Mouse (Mus musculus) neural tube, postnatal 0 days (tissue): ENCODE results near the gene Rpl36a. TPM values are rescaled to one million over a fixed set of nuclear protein-coding genes. Genes with fewer than 3 reads are reported as not detected.

Experiments
- polyA plus RNA-seq: library from polyadenylated mRNA; unstranded; fragments of >200 nt; fragmentation: Nextera tagmentation; extraction: Ambion mirVana; gene quantifications from 2 replicates; pipeline ENCODE4 v1.2.1, GENCODE M21; 2015

The Rpl36a gene
- 176 and 210 TPM in 2 replicates for polyA plus RNA-seq

DNA sequence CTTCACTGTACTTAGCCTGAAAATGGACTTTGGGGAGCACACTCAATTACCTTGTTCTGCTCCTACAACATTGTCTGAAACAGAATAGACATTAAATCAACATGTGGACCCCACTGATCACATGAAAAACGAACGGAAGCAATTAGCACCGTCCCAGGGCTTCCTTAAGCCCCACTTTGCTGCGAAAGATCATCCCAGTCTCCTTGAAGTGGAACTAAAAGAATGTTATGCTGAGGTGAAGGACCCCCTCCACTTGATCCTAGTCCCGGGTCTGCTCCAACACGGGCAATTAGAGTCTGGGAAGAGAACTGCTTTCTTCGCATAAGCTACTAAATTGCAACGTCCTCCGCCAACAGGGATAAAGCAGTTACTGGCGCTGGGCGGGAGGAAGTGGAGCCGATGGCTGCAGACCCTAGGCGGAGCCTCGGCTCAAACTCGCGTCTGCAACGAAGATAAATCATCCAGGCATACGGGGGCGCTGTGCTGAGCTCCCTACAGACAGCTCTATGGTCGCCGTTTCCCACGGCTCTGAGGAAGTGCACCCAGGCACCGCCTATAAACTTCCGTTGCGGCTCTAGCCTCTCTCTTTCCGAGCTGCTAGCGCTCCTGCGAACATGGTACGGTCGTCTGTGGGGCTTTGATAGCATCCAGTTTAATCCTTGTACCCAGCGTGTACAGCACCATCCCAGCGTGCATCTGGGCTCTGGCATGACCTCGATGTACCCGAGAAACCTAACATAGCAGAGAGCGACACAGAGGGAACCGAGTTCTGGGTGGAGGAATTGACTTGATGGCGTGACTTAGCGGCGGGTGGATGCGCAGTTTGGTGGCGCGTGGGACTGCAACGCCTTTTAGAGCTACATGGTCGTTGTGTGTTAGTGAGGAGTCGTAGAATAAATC is at the start of gene Rpl36a:
TSS of gene Rpl36a (plus strand) at position 552 of the 900 bp plus-strand sequence.

DNA sequence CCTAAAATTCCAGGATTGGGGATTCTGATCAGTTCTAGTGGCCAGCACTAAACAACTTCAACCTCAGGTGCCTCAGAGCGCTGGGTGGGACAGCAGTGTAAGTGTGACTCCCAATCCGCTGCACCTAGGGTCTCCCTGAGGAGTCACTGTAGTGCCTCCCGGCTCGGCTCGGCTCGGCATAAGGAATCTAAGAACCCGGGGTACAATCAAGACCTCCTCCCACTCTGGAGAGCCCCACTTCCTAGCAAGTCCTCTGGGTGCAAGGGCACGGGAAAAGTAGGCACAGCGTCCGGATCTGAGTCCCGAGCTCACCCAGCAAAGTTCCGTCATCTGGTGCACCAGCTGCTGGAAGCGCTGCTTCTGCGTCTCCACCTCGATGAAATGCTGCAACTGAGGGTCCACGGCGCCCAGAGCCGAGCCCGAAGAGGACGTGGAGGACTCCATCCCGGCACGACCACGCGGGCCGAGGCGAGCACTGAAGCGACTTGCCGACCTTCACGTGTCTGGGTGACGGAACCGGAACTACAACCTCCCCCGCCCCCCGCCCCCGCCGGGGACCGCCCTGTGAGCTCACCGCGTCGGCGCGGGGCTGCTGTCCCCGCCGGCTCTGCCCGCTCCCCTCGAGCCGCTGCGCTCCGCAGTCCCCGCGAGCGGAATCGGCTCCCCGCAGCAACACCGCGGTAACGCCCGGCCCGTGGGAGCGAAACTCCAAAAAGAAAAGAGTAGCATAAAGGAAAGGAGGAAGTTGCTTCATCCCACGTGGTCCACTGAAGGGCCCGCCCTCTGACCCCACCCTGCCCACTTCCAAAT is 44.1 kb upstream of the Rpl36a start, which contains the start of gene Timm8a1:
TSS of gene Timm8a1 (minus strand) at position 721 of the 810 bp plus-strand sequence.

DNA sequence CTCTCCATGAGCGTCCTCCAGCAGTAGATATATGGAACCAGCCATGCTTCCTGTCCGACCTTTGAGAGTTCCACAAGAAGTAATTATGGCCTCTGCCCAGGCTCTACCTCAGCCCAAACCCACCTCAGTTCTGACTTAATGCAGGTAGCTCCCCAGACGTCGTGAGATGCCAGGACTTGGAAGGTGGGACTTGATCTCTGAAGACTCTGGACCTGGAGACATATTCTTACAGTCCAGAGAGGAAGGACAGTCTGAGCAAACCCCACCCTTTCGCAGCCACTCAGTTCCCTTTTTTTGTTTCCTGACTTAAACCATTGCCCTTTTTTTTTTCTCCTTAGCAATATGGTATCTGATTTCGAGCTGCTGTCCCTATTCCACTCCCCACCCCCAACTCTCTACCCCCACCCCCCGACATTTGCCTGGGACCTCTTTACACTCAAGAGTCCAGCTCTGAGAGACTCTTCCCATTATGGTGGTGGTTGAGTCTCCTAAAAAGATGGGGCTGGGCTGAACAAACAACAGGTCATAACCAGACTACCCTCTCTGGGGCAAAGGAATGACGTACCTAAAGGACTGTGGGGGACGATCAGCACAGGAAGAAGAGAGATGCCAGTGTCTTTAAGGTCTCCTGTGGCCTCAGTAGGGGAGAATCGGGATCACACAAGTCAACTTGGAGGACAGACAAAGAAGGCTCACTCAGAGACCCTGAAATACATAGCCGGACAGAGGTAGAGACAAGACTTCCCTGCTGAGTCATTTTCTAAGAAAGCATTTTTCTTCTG is 2.4 kb upstream of the Rpl36a start, which contains the start of gene Btk:
TSS of gene Btk (minus strand) at position 683 of the 782 bp plus-strand sequence.

DNA sequence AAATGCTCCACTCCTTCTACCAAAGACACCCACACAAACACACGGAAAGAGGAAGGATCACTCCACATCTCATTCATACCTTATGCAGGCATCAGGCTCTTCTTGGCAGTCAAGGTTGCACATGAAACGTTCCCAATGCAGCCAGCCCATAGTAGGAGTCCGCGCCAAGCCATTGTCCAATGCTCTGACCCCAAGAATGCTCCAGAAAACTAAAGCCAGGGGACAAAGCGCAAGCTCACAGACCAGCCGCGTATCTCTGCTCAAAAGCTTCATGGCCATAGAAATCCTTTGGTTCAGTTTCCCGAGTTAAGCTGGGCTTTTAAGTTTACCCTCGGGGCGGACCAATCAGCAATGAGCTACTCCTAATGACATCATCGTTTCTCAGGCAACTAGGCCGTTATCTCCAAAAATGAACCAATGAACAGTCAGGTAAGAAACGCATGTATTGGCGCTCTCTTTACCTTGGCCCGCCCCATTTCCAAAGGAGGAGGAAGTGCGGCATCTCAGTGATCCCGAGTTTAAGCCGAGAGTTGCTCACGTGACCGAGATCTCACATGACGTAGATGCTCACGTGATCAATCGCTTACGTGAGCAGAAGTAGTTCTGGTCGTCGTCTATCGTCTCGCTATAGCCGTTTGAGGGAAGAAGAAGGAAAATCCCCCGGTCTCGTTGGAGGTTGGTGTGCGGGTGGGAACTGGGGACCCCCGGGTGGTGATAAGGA is 15.4 kb downstream of the Rpl36a start, which contains the start of the genes Gla and Hnrnph2:
TSS of gene Gla (minus strand) at position 467 of the 721 bp plus-strand sequence.
TSS of gene Hnrnph2 (plus strand) at position 521 of the 721 bp plus-strand sequence.

Other genes with a start within 250 kb of the Rpl36a start
- gene Drp2, start 181.1 kb upstream of the Rpl36a start, polyA plus RNA-seq: 8.6 and 11.6 TPM in 2 replicates
- 0.18 and 0.31 TPM in 2 replicates for gene Taf7l, start 109.2 kb upstream of the Rpl36a start, polyA plus RNA-seq
- gene Timm8a1, start 43.8 kb upstream of the Rpl36a start, polyA plus RNA-seq: 47.2 and 47.5 TPM in 2 replicates
- 0.80 and 0.87 TPM in 2 replicates for gene Btk, start 2.1 kb upstream of the Rpl36a start, polyA plus RNA-seq
- gene Gla, start 15.5 kb downstream of the Rpl36a start, polyA plus RNA-seq: 5.8 and 7.9 TPM in 2 replicates
- 94.8 and 109 TPM in 2 replicates for gene Hnrnph2, start 15.5 kb downstream of the Rpl36a start, polyA plus RNA-seq
- 4.2 and 4.6 TPM in 2 replicates for gene Armcx4, start 100.9 kb downstream of the Rpl36a start, polyA plus RNA-seq
- 90.8 and 97.2 TPM in 2 replicates for gene Armcx1, start 132.3 kb downstream of the Rpl36a start, polyA plus RNA-seq
- gene Armcx6, start 165.8 kb downstream of the Rpl36a start, polyA plus RNA-seq: 47.0 and 50.1 TPM in 2 replicates
- gene Armcx3, start 170.9 kb downstream of the Rpl36a start, polyA plus RNA-seq: 91.3 and 99.9 TPM in 2 replicates
- gene Armcx2, start 223.6 kb downstream of the Rpl36a start, polyA plus RNA-seq: 57.0 and 60.5 TPM in 2 replicates